In the genomic region with DNA sequence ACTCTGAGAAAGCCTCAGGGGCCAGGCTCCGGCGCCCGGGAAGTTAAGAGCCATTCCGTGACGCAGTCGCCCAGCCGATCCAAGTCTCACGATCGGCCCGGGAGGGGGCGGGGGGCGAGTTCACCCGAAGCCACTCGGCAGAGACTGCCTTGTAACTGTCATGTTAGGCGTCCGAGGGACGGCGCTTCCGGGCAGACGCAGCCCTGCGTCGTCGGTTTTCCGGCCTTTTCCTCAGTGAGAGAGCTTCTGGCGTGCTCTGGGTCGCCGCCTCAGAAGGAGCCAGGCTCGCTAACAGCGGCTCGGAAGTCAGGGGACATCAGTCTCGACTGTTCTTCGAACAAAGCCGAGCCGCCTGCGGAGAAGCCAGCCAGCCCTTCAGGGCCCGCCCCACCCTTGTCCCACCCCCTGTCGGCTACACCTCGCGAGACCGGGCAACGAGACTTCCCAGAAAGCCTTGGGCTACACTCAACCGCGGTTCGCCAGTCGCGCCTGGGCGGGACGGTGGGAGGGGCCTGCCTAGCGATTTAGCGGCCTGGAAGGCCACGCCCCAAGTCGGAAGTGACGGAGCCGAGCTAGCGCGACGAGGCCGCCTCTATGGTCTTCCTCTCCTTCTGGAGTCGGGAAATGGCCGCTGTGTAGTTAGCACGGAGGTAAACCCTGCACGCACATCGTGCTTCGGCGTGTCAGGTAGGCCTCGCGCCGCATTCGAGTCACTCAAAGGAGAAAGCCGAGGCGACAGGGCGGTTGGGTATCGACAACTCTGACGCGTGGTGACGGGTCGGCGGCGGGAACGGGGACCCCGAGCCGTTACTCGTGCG, we compare ENCODE assay signal across 8 mouse cellular contexts. TPM values are rescaled to one million over a fixed set of nuclear protein-coding genes. Genes with fewer than 3 reads are reported as not detected.
DNase-seq lines count a peak whose midpoint lies in the region; ATAC-seq and TF ChIP-seq lines count a peak whose summit lies in the region.

TSS of gene Bclaf1 (plus strand) at position 552 of the 818 bp plus-strand sequence.

- TF ChIP-seq CTCF in ES-Bruce4 (IDR thresholded peaks at IDR 0.05; ENCODE audit: low read depth, low read length): no peak
- 0 out of 2 replicates have a peak, but pooled peaks have one; percentile 13 for TF ChIP-seq CTCF in liver, postnatal 0 days (IDR thresholded peaks at IDR 0.05; ENCODE audit: low read depth)

- H3K9me3 ChIP-seq in ES-Bruce4 (replicated peaks; ENCODE audit: control insufficient read depth, insufficient read depth, low read length, poor library complexity, severe bottlenecking): no peaks in the 10 kb centered on the region
- H3K9me3 ChIP-seq in forebrain, embryonic 13.5 days (replicated peaks): no peaks in the 10 kb centered on the region
- no peaks in the 10 kb centered on the region for H3K9me3 ChIP-seq in liver, postnatal 0 days (ENCODE audit: low read length)
- no peaks in the 10 kb centered on the region for H3K9me3 ChIP-seq in neural tube, embryonic 14.5 days (ENCODE audit: control insufficient read depth, low read length)

- peak within 1 kb of the TSS; percentile 92 for H3K27ac ChIP-seq in ES-Bruce4 (ENCODE audit: insufficient read depth, low read length)
- H3K27ac ChIP-seq in forebrain, embryonic 13.5 days: peak within 1 kb of the TSS; percentile 100
- peak within 1 kb of the TSS; percentile 100 for H3K27ac ChIP-seq in liver, postnatal 0 days (ENCODE audit: low read depth)
- H3K27ac ChIP-seq in neural tube, embryonic 14.5 days (ENCODE audit: low read depth, low read length): peak within 1 kb of the TSS; percentile 100

- peak; percentile 100 for DNase-seq in heart, postnatal 10 days
- peak; percentile 99 for DNase-seq in large intestine, adult 2 months (ENCODE audit: low read depth, low spot score)
- peak; percentile 100 for DNase-seq in liver, postnatal 0 days
- DNase-seq in testis, postnatal 10 days (ENCODE audit: low spot score): peak; percentile 100

- TF ChIP-seq EP300 in ES-Bruce4 (IDR thresholded peaks at IDR 0.05; ENCODE audit: insufficient read depth, low read depth, low read length): no peak
- peak; percentile 28; the same call in 1 of the 2 replicates for TF ChIP-seq EP300 in liver, postnatal 0 days (IDR thresholded peaks at IDR 0.05; ENCODE audit: low read depth)

- under 1% methylated on average over 84 of the region's 84 CpGs for WGBS in forebrain, embryonic 13.5 days
- under 1% methylated on average over 84 of the region's 84 CpGs for WGBS in large intestine, adult 2 months
- WGBS in liver, postnatal 0 days (ENCODE audit: insufficient replicate concordance): under 1% methylated on average over 84 of the region's 84 CpGs
- under 1% methylated on average over 84 of the region's 84 CpGs for WGBS in neural tube, embryonic 14.5 days

- no peaks in the 10 kb centered on the region for H3K27me3 ChIP-seq in ES-Bruce4 (ENCODE audit: control insufficient read depth, insufficient read depth, low read length, poor library complexity, severe bottlenecking)
- no peaks in the 10 kb centered on the region for H3K27me3 ChIP-seq in forebrain, embryonic 13.5 days
- H3K27me3 ChIP-seq in liver, postnatal 0 days (ENCODE audit: insufficient read depth, low read length): no peaks in the 10 kb centered on the region
- H3K27me3 ChIP-seq in neural tube, embryonic 14.5 days (ENCODE audit: control insufficient read depth, insufficient read depth, low read length): no peaks in the 10 kb centered on the region

- peak within 1 kb of the TSS; percentile 88 for H3K4me3 ChIP-seq in ES-Bruce4 (ENCODE audit: low read depth, low read length)
- H3K4me3 ChIP-seq in forebrain, embryonic 13.5 days: peak within 1 kb of the TSS; percentile 77
- peak within 1 kb of the TSS; percentile 78 for H3K4me3 ChIP-seq in liver, postnatal 0 days (ENCODE audit: low read depth, low read length)
- peak within 1 kb of the TSS; percentile 82 for H3K4me3 ChIP-seq in neural tube, embryonic 14.5 days (ENCODE audit: low read depth, low read length)

- peak; percentile 95 for ATAC-seq in cerebellum, adult (ENCODE audit: insufficient number of reproducible peaks, low FRiP score, low TSS enrichment)
- ATAC-seq in forebrain, embryonic 13.5 days: peak; percentile 99
- ATAC-seq in liver, postnatal 0 days: peak; percentile 96
- peak; percentile 99 for ATAC-seq in neural tube, embryonic 14.5 days (ENCODE audit: low read depth)

- H3K4me1 ChIP-seq in ES-Bruce4 (ENCODE audit: control insufficient read depth, insufficient read depth, low read length): no peaks in the 10 kb centered on the region
- H3K4me1 ChIP-seq in forebrain, embryonic 13.5 days: peaks cover 22% of the 10 kb centered on the region
- peaks cover 17% of the 10 kb centered on the region for H3K4me1 ChIP-seq in liver, postnatal 0 days (ENCODE audit: insufficient read depth)
- peaks cover 8% of the 10 kb centered on the region for H3K4me1 ChIP-seq in neural tube, embryonic 14.5 days (ENCODE audit: control insufficient read depth, insufficient read depth, low read length)

- peak within 1 kb of the TSS; percentile 76 for H3K4me2 ChIP-seq in forebrain, embryonic 13.5 days
- peak within 1 kb of the TSS; percentile 90 for H3K4me2 ChIP-seq in liver, postnatal 0 days (ENCODE audit: low read depth, low read length)
- peak within 1 kb of the TSS; percentile 67 for H3K4me2 ChIP-seq in neural tube, embryonic 14.5 days (ENCODE audit: low read depth, low read length)

- peak within 1 kb of the TSS; percentile 88 for H3K9ac ChIP-seq in ES-Bruce4 (ENCODE audit: low read depth, poor library complexity, severe bottlenecking)
- peak within 1 kb of the TSS; percentile 91 for H3K9ac ChIP-seq in forebrain, embryonic 13.5 days
- H3K9ac ChIP-seq in liver, postnatal 0 days (replicated peaks): peak within 1 kb of the TSS; percentile 93
- peak within 1 kb of the TSS; percentile 94 for H3K9ac ChIP-seq in neural tube, embryonic 14.5 days (replicated peaks; ENCODE audit: low read depth, low read length)

- TF ChIP-seq POLR2A in ES-Bruce4 (IDR thresholded peaks at IDR 0.05; ENCODE audit: insufficient read depth, low read length): peak; percentile 82

- intact Hi-C loops in heart, postnatal 10 days (cut with DNase I): loop anchor here (2.0 to 10.0 kb wide), 3 partner anchors 21 to 157 kb away; partner anchors contain the start of gene Mtfr2

- H3K36me3 ChIP-seq in ES-Bruce4 (ENCODE audit: control insufficient read depth, insufficient read depth, low read length, poor library complexity, severe bottlenecking): peaks cover 2% of the 10 kb centered on the region; the same call in 1 of the 2 replicates
- H3K36me3 ChIP-seq in forebrain, embryonic 13.5 days (ENCODE audit: poor library complexity, severe bottlenecking): peaks cover 3% of the 10 kb centered on the region; the same call in 1 of the 2 replicates
- no peaks in the 10 kb centered on the region; the same call in 1 of the 2 replicates for H3K36me3 ChIP-seq in liver, postnatal 0 days (replicated peaks; ENCODE audit: insufficient read depth, low read length)
- H3K36me3 ChIP-seq in neural tube, embryonic 14.5 days (ENCODE audit: control insufficient read depth, insufficient read depth, low read length): no peaks in the 10 kb centered on the region

RNA-seq across cellular contexts. Expression of gene Bclaf1, which starts in this region (rescaled TPM):
- polyA plus RNA-seq in ES-Bruce4 (2011; ENCODE audit: insufficient read depth, insufficient read length, low read depth, missing spikeins): 234 and 236 TPM in 2 replicates
- polyA plus RNA-seq in forebrain, embryonic 13.5 days (2015; fragmentation: Nextera tagmentation; extraction: Ambion mirVana): 152 and 170 TPM in 2 replicates
- total RNA-seq in heart, postnatal 10 days (2021): 10 to 100 TPM; 86.4 to 96.1 TPM
- 10.3 and 18.4 TPM in 2 replicates for polyA plus RNA-seq in large intestine, adult 2 months (2012; rRNA removed)
- 27.0 and 33.8 TPM in 2 replicates for polyA plus RNA-seq in liver, postnatal 0 days (2015; fragmentation: Nextera tagmentation; extraction: Ambion mirVana)
- 126 and 135 TPM in 2 replicates for polyA plus RNA-seq in neural tube, embryonic 14.5 days (2014; fragmentation: Nextera tagmentation; extraction: Ambion mirVana)

Comparison
In these comparisons a context has a peak if more than half of its experiments do, and no peak if none do; other contexts are left out.
1. Peak in every context shown above with its lines: DNase-seq, ATAC-seq, H3K4me3 ChIP-seq and H3K27ac ChIP-seq.